Mouse (Mus musculus) hindbrain, postnatal 0 days (tissue): ENCODE data around the gene Bpifb1. TPM values are rescaled to one million over a fixed set of nuclear protein-coding genes. Genes with fewer than 3 reads are reported as not detected.
A peak's percentile ranks its signal among the peaks of the same experiment; 100 is the strongest.

Experiments used
- ATAC-seq: fragments of 200-750 bp; cut with Nextera tagmentation; 2 replicates; pipeline ENCODE4 v1.8.0; 2017; ENCODE audit warnings: mild to moderate bottlenecking, moderate TSS enrichment, moderate library complexity
- DNase-seq: peaks from one replicate; pipeline ENCODE4 v3.0.0-alpha.2; 2015; ENCODE audit warnings: low spot score
- H3K27ac ChIP-seq: fragments of 300-500 bp; sonication (generic); 2 replicates; pipeline ENCODE4 v1.5.1; 2014; ENCODE audit warnings: mild to moderate bottlenecking
- H3K27me3 ChIP-seq: fragments of 300-500 bp; sonication (generic); 2 replicates; pipeline ENCODE4 v1.6.1; 2014; ENCODE audit warnings: low read length, mixed read lengths; ENCODE audit not compliant: insufficient read depth
- H3K36me3 ChIP-seq: fragments of 300-500 bp; sonication (generic); 2 replicates; pipeline ENCODE4 v1.6.1; 2014; ENCODE audit warnings: low read length, mixed read lengths; ENCODE audit not compliant: insufficient read depth
- H3K4me1 ChIP-seq: fragments of 300-500 bp; sonication (generic); 2 replicates; pipeline ENCODE4 v1.6.1; 2014; ENCODE audit warnings: antibody characterized with exemption, low read length, mixed read lengths; ENCODE audit not compliant: insufficient read depth
- H3K4me2 ChIP-seq: fragments of 300-500 bp; sonication (generic); 2 replicates; pipeline ENCODE4 v1.6.1; 2014; ENCODE audit warnings: low read depth, mild to moderate bottlenecking, low read length, moderate library complexity, mixed read lengths
- H3K4me3 ChIP-seq: fragments of 300-500 bp; sonication (generic); 2 replicates; pipeline ENCODE4 v1.5.1; 2014; ENCODE audit warnings: low read length
- H3K9ac ChIP-seq: fragments of 300-500 bp; sonication (generic); replicated peaks from 2 replicates; pipeline ENCODE4 v1.6.1; 2014; ENCODE audit warnings: mild to moderate bottlenecking, low read length, moderate library complexity, mixed read lengths
- H3K9me3 ChIP-seq: fragments of 300-500 bp; sonication (generic); 2 replicates; pipeline ENCODE4 v1.6.1; 2016; ENCODE audit warnings: low read length, mixed read lengths
- CTCF ChIP-seq: IDR thresholded peaks from 2 replicates; pipeline ENCODE4 v1.5.1; 2016; ENCODE audit warnings: antibody characterized with exemption, control low read depth, low read depth
- WGBS: fragments of 180-500 bp; shearing (Covaris S2); extraction: QIAGEN DNeasy Blood & Tissue Kit; methylation state at CpG from one replicate; pipeline ENCODE4 v1.1.7; 2014; 5-methylcytosine and 5-hydroxymethylcytosine counted together
- polyA plus RNA-seq: library from polyadenylated mRNA; unstranded; fragments of >200 nt; fragmentation: Nextera tagmentation; extraction: Ambion mirVana; gene quantifications from 2 replicates; pipeline ENCODE4 v1.2.1, GENCODE M21; 2015
- total RNA-seq: library from RNA; depleted of rRNA; stranded (reverse); fragments of >200 nt; gene quantifications from 2 replicates; pipeline ENCODE4 v1.2.3, GENCODE M21; 2014

The Bpifb1 gene
- total and polyA plus RNA-seq, 2 experiments from 2014 or later = 0.10 to 0.26 TPM

DNA sequence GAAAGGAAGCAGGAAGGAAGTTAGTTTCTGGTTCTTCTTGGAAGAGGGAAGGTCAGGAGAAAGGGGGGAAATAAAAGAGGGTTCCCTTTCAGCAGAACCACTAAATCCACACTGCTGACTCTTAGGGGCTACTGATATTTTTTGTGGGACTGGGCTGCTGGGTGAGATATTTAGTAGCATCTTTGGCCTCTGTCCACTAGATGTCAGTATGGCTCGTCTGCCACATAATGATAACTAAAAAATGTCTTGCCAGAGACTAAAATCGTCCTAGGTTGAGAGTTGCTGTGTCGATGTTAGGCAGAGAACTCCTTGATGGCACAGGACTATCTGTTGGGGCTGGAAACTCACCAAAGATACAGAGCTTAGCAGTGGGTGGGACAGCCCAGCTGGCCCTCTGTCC, 18.5 kb downstream of the Bpifb1 start:
- H3K4me1 ChIP-seq = no peaks in the 10 kb centered on the region
- H3K27ac ChIP-seq = no peak overlapping the region
- H3K4me3 ChIP-seq = no peak overlapping the region
- peak; percentile 79 for TF ChIP-seq CTCF
- DNase-seq = peak; percentile 78
- H3K36me3 ChIP-seq = no peaks in the 10 kb centered on the region
- H3K4me2 ChIP-seq = no peak overlapping the region
- no peaks in the 10 kb centered on the region for H3K27me3 ChIP-seq
- peak; percentile 14; the same call in 1 of the 2 replicates for ATAC-seq
- no peaks in the 10 kb centered on the region for H3K9me3 ChIP-seq
- 12% methylated on average over 3 of the region's 3 CpGs for WGBS
- H3K9ac ChIP-seq = no peak overlapping the region

DNA sequence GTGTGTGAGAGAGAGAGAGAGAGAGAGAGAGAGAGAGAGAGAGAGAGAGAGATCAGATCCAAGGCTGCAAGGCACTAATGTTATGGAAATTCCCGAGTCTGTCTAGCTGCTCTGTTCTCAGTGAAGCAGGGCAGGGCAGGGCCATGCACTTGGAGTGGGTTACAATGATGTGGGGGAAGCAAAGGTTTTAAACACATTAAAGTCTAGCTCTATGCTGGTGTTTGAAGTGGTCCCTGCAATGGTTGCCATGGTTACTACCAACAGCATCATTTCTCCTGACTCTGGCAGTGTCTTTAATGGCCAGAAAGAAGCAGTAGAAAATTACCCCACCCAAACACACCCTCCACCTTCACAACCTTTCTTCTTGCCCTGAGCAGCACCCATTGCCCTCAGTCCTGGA, 20.5 kb downstream of the Bpifb1 start:
- Histone ChIP-seq H3K27me3 (no peaks in the 10 kb centered on the region), H3K36me3 (no peaks in the 10 kb centered on the region), H3K4me3 (no peak overlapping the region), H3K4me1 (no peaks in the 10 kb centered on the region), H3K9me3 (no peaks in the 10 kb centered on the region), H3K27ac (no peak overlapping the region), H3K4me2 (no peak overlapping the region), H3K9ac (no peak overlapping the region)
- ATAC-seq (peak; percentile 45; the same call in 1 of the 2 replicates), DNase-seq (peak; percentile 39)
- no peak for TF ChIP-seq CTCF
- WGBS = 23% methylated on average over 1 of the region's 1 CpGs

DNA sequence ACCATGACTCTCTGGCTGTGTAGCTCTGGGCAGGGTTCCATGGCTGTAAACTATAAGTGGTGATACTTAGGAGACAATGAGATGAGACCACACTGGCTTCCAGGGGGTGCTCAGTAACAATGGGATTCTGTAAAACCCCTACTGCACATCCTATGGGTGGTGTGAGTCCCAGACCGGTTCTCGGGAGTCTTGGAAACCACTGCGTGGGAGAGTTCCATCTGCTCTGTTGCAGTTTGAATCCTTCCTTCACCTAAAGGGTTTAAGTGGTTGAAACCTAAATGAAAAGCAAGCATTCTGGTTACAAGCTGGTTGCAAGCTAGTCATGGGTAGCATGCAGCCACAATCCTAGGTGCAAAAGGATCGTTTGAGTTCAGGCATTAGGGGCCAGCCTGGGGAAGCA, 21.3 kb downstream of the Bpifb1 start:
- no peak for ATAC-seq
- no peak overlapping the region for H3K9ac ChIP-seq
- no peaks in the 10 kb centered on the region for H3K27me3 ChIP-seq
- H3K27ac ChIP-seq = no peak overlapping the region
- H3K36me3 ChIP-seq = no peaks in the 10 kb centered on the region
- 85% methylated on average over 4 of the region's 4 CpGs for WGBS
- no peak overlapping the region for H3K4me2 ChIP-seq
- no peak for TF ChIP-seq CTCF
- no peak for DNase-seq
- H3K9me3 ChIP-seq = no peaks in the 10 kb centered on the region
- H3K4me1 ChIP-seq = no peaks in the 10 kb centered on the region
- H3K4me3 ChIP-seq = no peak overlapping the region

DNA sequence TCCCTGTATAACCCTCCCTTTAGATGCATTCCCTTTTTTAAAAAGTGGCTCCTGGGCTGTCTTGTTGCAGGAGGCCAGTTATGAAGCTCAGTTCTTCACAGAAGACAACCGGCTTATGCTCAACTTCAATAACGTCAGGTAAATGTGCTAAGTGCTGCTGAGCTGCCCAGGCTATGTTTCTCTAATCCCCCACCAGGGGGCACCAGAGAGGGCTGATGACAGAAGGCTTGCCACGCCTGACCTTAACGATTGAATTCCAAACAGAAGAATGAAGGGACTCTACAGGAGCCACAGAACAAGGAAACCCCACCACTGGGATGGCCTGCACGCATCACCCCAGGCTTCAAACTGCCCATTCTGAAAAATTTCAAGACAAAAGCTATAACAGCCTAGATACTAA, 24.6 kb downstream of the Bpifb1 start:
- Histone ChIP-seq H3K9ac (no peak overlapping the region), H3K27me3 (no peaks in the 10 kb centered on the region), H3K4me2 (no peak overlapping the region), H3K4me1 (no peaks in the 10 kb centered on the region), H3K36me3 (no peaks in the 10 kb centered on the region), H3K27ac (no peak overlapping the region), H3K4me3 (no peak overlapping the region), H3K9me3 (no peaks in the 10 kb centered on the region)
- WGBS = 20% methylated on average over 5 of the region's 5 CpGs
- ATAC-seq (no peak), DNase-seq (peak; percentile 79)
- TF ChIP-seq CTCF = peak; percentile 87

DNA sequence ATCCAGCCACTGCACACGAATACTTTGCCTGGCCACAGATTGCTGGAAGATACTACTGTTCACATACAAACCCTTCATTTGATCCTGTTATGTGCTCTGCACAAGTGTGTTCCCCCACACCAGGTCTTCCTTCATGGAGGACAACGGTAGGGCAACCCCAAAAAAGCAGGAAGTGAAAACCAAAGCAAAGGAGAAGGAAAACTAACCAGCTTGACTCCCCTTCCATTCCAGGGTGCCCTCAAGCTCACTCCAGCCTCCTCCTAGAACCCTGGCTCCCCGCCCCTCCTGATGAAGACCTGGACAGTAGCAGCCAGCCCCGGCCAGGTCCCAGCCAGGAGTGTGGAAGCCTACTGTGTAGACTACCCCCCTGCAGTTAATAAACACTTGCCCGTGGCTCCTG, 29.3 kb downstream of the Bpifb1 start:
- H3K9me3 ChIP-seq = no peaks in the 10 kb centered on the region
- peaks cover 18% of the 10 kb centered on the region for H3K4me1 ChIP-seq
- no peak overlapping the region for H3K4me2 ChIP-seq
- DNase-seq (no peak), ATAC-seq (no peak)
- H3K4me3 ChIP-seq = no peak overlapping the region
- H3K27ac ChIP-seq = no peak overlapping the region
- H3K36me3 ChIP-seq = no peaks in the 10 kb centered on the region
- H3K27me3 ChIP-seq = no peaks in the 10 kb centered on the region
- no peak overlapping the region for H3K9ac ChIP-seq
- no peak for TF ChIP-seq CTCF
- WGBS = 88% methylated on average over 5 of the region's 5 CpGs

DNA sequence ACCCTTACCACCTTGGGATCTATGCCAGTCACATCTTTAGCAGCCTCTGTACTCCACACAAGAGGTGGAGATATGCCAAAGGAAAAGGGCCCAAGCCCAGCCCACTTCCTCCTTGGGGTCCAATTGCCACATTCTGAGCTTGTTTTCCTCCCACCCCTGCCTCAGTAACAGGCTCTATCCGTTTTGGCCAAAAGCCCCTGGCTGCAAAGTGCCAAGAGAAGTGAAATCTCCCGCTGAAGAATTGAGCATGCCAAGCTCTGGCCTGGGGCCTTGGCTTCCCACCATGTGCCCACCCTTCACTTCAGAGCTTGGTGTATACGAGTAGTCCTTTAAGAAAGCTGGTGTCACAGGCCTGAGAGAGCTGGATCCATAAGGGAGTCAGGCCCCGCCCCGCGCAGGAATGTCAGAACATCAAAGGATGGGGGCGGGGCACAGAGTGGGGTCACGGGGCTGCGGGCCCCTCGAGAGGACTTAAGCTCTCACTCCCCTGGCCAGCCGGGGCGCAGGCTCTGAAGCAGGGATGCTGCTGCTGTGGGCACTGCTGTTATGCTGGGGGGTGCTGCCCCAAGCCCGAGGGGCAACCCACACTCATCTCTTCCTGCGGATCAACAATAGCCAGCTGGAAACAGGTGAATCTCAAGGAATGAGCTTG, 32.8 kb downstream of the Bpifb1 start, which contains the start of gene Bpifb5:
Bpifb5 (plus strand) TSS at position 478 of the 652 bp plus-strand sequence.
- ATAC-seq (peak; percentile 93), DNase-seq (peak; percentile 90)
- no peak for TF ChIP-seq CTCF
- H3K4me3 ChIP-seq = no peak within 1 kb of the TSS
- WGBS = 6% methylated on average over 14 of the region's 14 CpGs
- no peak within 1 kb of the TSS for H3K9ac ChIP-seq
- peaks cover 18% of the 10 kb centered on the region for H3K4me1 ChIP-seq
- peak within 1 kb of the TSS; percentile 60; the same call in 1 of the 2 replicates for H3K27ac ChIP-seq
- H3K27me3 ChIP-seq = no peaks in the 10 kb centered on the region
- H3K9me3 ChIP-seq = no peaks in the 10 kb centered on the region
- 0 out of 2 replicates have a peak within 1 kb of the TSS, but pooled peaks have one; percentile 11 for H3K4me2 ChIP-seq
- no peaks in the 10 kb centered on the region for H3K36me3 ChIP-seq

DNA sequence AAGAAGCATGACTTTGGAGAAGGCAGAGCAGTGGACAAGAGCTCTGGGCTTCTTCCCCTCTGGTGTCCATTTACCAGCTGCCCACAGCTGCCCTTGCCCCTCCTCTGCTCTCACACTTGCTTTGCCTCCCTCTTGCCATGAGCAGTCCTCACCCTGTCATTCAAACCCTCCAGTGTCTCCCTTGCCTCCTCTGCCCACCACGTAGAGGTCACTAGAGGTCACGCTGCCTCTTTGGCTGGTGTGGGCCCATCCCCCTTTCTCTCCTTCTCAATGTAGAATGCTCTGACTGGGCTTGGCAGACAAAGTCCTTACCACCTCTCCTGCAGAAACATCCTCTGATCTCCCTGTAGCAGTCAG, 33.3 kb downstream of the Bpifb1 start:
- Histone ChIP-seq H3K9me3 (no peaks in the 10 kb centered on the region), H3K9ac (no peak overlapping the region), H3K4me1 (peaks cover 18% of the 10 kb centered on the region), H3K27ac (peak overlapping the region; percentile 60; the same call in 1 of the 2 replicates), H3K4me2 (0 out of 2 replicates have a peak overlapping the region, but pooled peaks have one; percentile 11), H3K4me3 (no peak overlapping the region), H3K27me3 (no peaks in the 10 kb centered on the region), H3K36me3 (no peaks in the 10 kb centered on the region)
- no peak for TF ChIP-seq CTCF
- peak; percentile 18 for DNase-seq
- peak; percentile 56 for ATAC-seq
- 9% methylated on average over 2 of the region's 2 CpGs for WGBS
